Mouse (Mus musculus): ENCODE measurements around the gene Sla2. TPM values are rescaled to one million over a fixed set of nuclear protein-coding genes. Genes with fewer than 3 reads are reported as not detected.
"Not testable (repeated sequence)": the region's sequence is repeated elsewhere in the genome, so short reads cannot be mapped to it uniquely, and the experiment has no call there.

Sla2 gene
- total and polyA plus RNA-seq, 3 experiments: 1.1 to 3.8 (median 1.4) TPM

GRCm38 (mm10) chr2:156856311-156856710, 30.7 kb downstream of the Sla2 start:
- TF ChIP-seq ELF1 (IDR thresholded peaks at IDR 0.05; ENCODE audit: low read depth, low read length): no peak
- no peak for TF ChIP-seq RCOR1 (conservative IDR thresholded peaks at IDR 0.05; ENCODE audit: low read depth, low read length)
- TF ChIP-seq CHD2 (IDR thresholded peaks at IDR 0.05; ENCODE audit: low read length): no peak
- TF ChIP-seq NRF1 (IDR thresholded peaks at IDR 0.05; ENCODE audit: low read depth, low read length): no peak
- TF ChIP-seq SMC3 (IDR thresholded peaks at IDR 0.05; ENCODE audit: low read depth, low read length): no peak
- TF ChIP-seq E2F4 (IDR thresholded peaks at IDR 0.05; ENCODE audit: insufficient replicate concordance, low read depth, low read length): no peak
- no peak for TF ChIP-seq TCF12 (IDR thresholded peaks at IDR 0.05; ENCODE audit: low read depth, low read length)

GRCm38 (mm10) chr2:156853999-156854771, 32.8 kb downstream of the Sla2 start:
- dilution Hi-C loops (cut with MboI; ENCODE audit: extremely low pct_ligation_motif_present, extremely low pct_unique_long_range_greater_than_20kb, low sequenced_read_pairs); DNase-seq (ENCODE audit: extremely low read depth); H3K9ac ChIP-seq (ENCODE audit: insufficient read depth, low read depth); H3K27me3 ChIP-seq (replicated peaks); H3K4me2 ChIP-seq (ENCODE audit: insufficient read depth, low read depth, poor library complexity, severe bottlenecking); H3K9me3 ChIP-seq (replicated peaks; ENCODE audit: low read length); H3K27ac ChIP-seq (ENCODE audit: insufficient read depth, low read depth); in situ Hi-C loops (cut with MboI; ENCODE audit: low pct_ligation_motif_present, low pct_unique_long_range_greater_than_20kb, low sequenced_read_pairs); H3K4me3 ChIP-seq (replicated peaks in 1 of 3; ENCODE audit: low read depth in 2 of 3, low read length in 2 of 3, poor library complexity in 1 of 3); H3K79me2 ChIP-seq (replicated peaks; ENCODE audit: control insufficient read depth, extremely low read depth, insufficient read depth, poor library complexity, severe bottlenecking): not testable (repeated sequence)
- Histone ChIP-seq H3K4me1 (ENCODE audit: control insufficient read depth in 1 of 2, insufficient read depth in 2 of 2) (peaks cover 6 to 25% of the 10 kb centered on the region in 2 experiments), H3K36me3 (replicated peaks in 1 of 2; ENCODE audit: control insufficient read depth in 1 of 2, insufficient read depth in 1 of 2, low read length in 1 of 2) (peaks cover 21 to 61% of the 10 kb centered on the region in 2 experiments)
- TF ChIP-seq RAD21 (IDR thresholded peaks at IDR 0.05; ENCODE audit: low read depth, low read length) (peak; percentile 13), SMC3 (IDR thresholded peaks at IDR 0.05; ENCODE audit: low read depth, low read length) (peak; percentile 21), CTCF (conservative IDR thresholded peaks at IDR 0.05 in 1 of 2, IDR thresholded peaks at IDR 0.05 in 1 of 2; ENCODE audit: low read depth in 2 of 2, low read length in 2 of 2) (peak in 1 of 2 experiments; percentile 40; a peak in 2 of 4 replicates)

More at GRCm38 (mm10) chr2:156856311-156856710, 30.7 kb downstream of the Sla2 start:
- H3K4me1 ChIP-seq (ENCODE audit: control insufficient read depth in 1 of 2, insufficient read depth in 2 of 2): peaks cover 9 to 33% of the 10 kb centered on the region in 2 experiments
- DNase-seq (ENCODE audit: extremely low read depth): no peak
- peaks cover 11% of the 10 kb centered on the region for H3K79me2 ChIP-seq (replicated peaks; ENCODE audit: control insufficient read depth, extremely low read depth, insufficient read depth, poor library complexity, severe bottlenecking)
- no peaks in the 10 kb centered on the region for H3K9me3 ChIP-seq (replicated peaks; ENCODE audit: low read length)
- no peak overlapping the region for H3K27ac ChIP-seq (ENCODE audit: insufficient read depth, low read depth)
- no peak overlapping the region for H3K4me3 ChIP-seq (replicated peaks in 1 of 3; ENCODE audit: low read depth in 2 of 3, low read length in 2 of 3, poor library complexity in 1 of 3)
- no peak overlapping the region for H3K4me2 ChIP-seq (ENCODE audit: insufficient read depth, low read depth, poor library complexity, severe bottlenecking)
- dilution Hi-C loops (cut with MboI; ENCODE audit: extremely low pct_ligation_motif_present, extremely low pct_unique_long_range_greater_than_20kb, low sequenced_read_pairs): no loop called here
- H3K27me3 ChIP-seq (replicated peaks): no peaks in the 10 kb centered on the region
- H3K9ac ChIP-seq (ENCODE audit: insufficient read depth, low read depth): no peak overlapping the region
- in situ Hi-C loops (cut with MboI; ENCODE audit: low pct_ligation_motif_present, low pct_unique_long_range_greater_than_20kb, low sequenced_read_pairs): no loop called here
- H3K36me3 ChIP-seq (replicated peaks in 1 of 2; ENCODE audit: control insufficient read depth in 1 of 2, insufficient read depth in 1 of 2, low read length in 1 of 2): peaks cover 14 to 41% of the 10 kb centered on the region in 2 experiments

GRCm38 (mm10) chr2:156853584-156853983, 33.4 kb downstream of the Sla2 start:
- dilution Hi-C loops (cut with MboI; ENCODE audit: extremely low pct_ligation_motif_present, extremely low pct_unique_long_range_greater_than_20kb, low sequenced_read_pairs); H3K4me2 ChIP-seq (ENCODE audit: insufficient read depth, low read depth, poor library complexity, severe bottlenecking); H3K9ac ChIP-seq (ENCODE audit: insufficient read depth, low read depth); H3K27ac ChIP-seq (ENCODE audit: insufficient read depth, low read depth); H3K27me3 ChIP-seq (replicated peaks); H3K9me3 ChIP-seq (replicated peaks; ENCODE audit: low read length); in situ Hi-C loops (cut with MboI; ENCODE audit: low pct_ligation_motif_present, low pct_unique_long_range_greater_than_20kb, low sequenced_read_pairs); H3K4me3 ChIP-seq (replicated peaks in 1 of 3; ENCODE audit: low read depth in 2 of 3, low read length in 2 of 3, poor library complexity in 1 of 3); DNase-seq (ENCODE audit: extremely low read depth); H3K79me2 ChIP-seq (replicated peaks; ENCODE audit: control insufficient read depth, extremely low read depth, insufficient read depth, poor library complexity, severe bottlenecking): not testable (repeated sequence)
- H3K36me3 ChIP-seq (replicated peaks in 1 of 2; ENCODE audit: control insufficient read depth in 1 of 2, insufficient read depth in 1 of 2, low read length in 1 of 2): peaks cover 21 to 63% of the 10 kb centered on the region in 2 experiments
- peaks cover 6 to 21% of the 10 kb centered on the region in 2 experiments for H3K4me1 ChIP-seq (ENCODE audit: control insufficient read depth in 1 of 2, insufficient read depth in 2 of 2)
